Comparison of ENCODE assay signal across 19 mouse cellular contexts in genomic region chr16:22613186-22614073, GRCm38 (mm10). TPM values are rescaled to one million over a fixed set of nuclear protein-coding genes. Genes with fewer than 3 reads are reported as not detected.
A peak's percentile ranks its signal among the peaks of the same experiment; 100 is the strongest.
DNase-seq lines count a peak whose midpoint lies in the region; ATAC-seq and TF ChIP-seq lines count a peak whose summit lies in the region.
"Had no signal": no experiment of that assay in that cellular context is flagged by ENCODE, and none has a peak within 500 bp of the region (broad histone marks: within the 10 kb centered on the region; RNA-seq: fewer than 3 reads in every experiment).

No protein-coding gene starts in this region.

- no peaks in the 10 kb centered on the region for H3K36me3 ChIP-seq in embryonic facial prominence, embryonic 10.5 days (replicated peaks)
- no peaks in the 10 kb centered on the region; the same call in 1 of the 2 replicates for H3K36me3 ChIP-seq in intestine, postnatal 0 days (ENCODE audit: control insufficient read depth, insufficient read depth)
- no peaks in the 10 kb centered on the region for H3K36me3 ChIP-seq in midbrain, embryonic 11.5 days (ENCODE audit: control insufficient read depth, insufficient read depth, low read length)
- H3K36me3 ChIP-seq: hindbrain, embryonic 12.5 days; limb, embryonic 10.5 days; midbrain, embryonic 10.5 days; neural tube, embryonic 15.5 days had no signal

- WGBS in embryonic facial prominence, embryonic 10.5 days: 61% methylated on average over 9 of the region's 9 CpGs
- WGBS in intestine, postnatal 0 days: 26% methylated on average over 9 of the region's 9 CpGs
- 76% methylated on average over 9 of the region's 9 CpGs for WGBS in midbrain, embryonic 11.5 days

- no peak for TF ChIP-seq CTCF in intestine, postnatal 0 days (IDR thresholded peaks at IDR 0.05; ENCODE audit: low read depth)

- H3K27ac ChIP-seq in embryonic facial prominence, embryonic 10.5 days (replicated peaks): no peak overlapping the region
- H3K27ac ChIP-seq in intestine, postnatal 0 days (ENCODE audit: low read depth, low read length): no peak overlapping the region
- no peak overlapping the region for H3K27ac ChIP-seq in midbrain, embryonic 11.5 days (ENCODE audit: low read depth, low read length)
- H3K27ac ChIP-seq: gastrocnemius, adult 2 months; heart, adult 2 months; hindbrain, embryonic 12.5 days; left cerebral cortex, adult 2 months; limb, embryonic 10.5 days; midbrain, embryonic 10.5 days; neural tube, embryonic 15.5 days had no signal

- no peaks in the 10 kb centered on the region for H3K9me3 ChIP-seq in embryonic facial prominence, embryonic 10.5 days
- no peaks in the 10 kb centered on the region for H3K9me3 ChIP-seq in intestine, postnatal 0 days (ENCODE audit: control insufficient read depth)
- no peaks in the 10 kb centered on the region for H3K9me3 ChIP-seq in midbrain, embryonic 11.5 days (ENCODE audit: control insufficient read depth, low read length)
- H3K9me3 ChIP-seq: hindbrain, embryonic 12.5 days; limb, embryonic 10.5 days; midbrain, embryonic 10.5 days; neural tube, embryonic 15.5 days had no signal

- H3K4me2 ChIP-seq in intestine, postnatal 0 days (replicated peaks; ENCODE audit: low read depth): no peak overlapping the region
- no peak overlapping the region for H3K4me2 ChIP-seq in midbrain, embryonic 11.5 days
- H3K4me2 ChIP-seq: hindbrain, embryonic 12.5 days; liver, embryonic 11.5 days; neural tube, embryonic 15.5 days had no signal

- no peaks in the 10 kb centered on the region for H3K27me3 ChIP-seq in embryonic facial prominence, embryonic 10.5 days (replicated peaks; ENCODE audit: low read depth, poor library complexity, severe bottlenecking)
- no peaks in the 10 kb centered on the region for H3K27me3 ChIP-seq in intestine, postnatal 0 days (replicated peaks; ENCODE audit: control insufficient read depth, insufficient read depth, low read length)
- H3K27me3 ChIP-seq in midbrain, embryonic 11.5 days (ENCODE audit: control insufficient read depth, insufficient read depth, low read length): no peaks in the 10 kb centered on the region
- H3K27me3 ChIP-seq: neural tube, embryonic 15.5 days had no signal

- no peak for DNase-seq in frontal cortex, postnatal 10 days (ENCODE audit: low spot score in 2 of 2)
- peak; percentile 40 for DNase-seq in brain, adult 2 months (ENCODE audit: low read depth, low spot score)
- peak; percentile 15 for DNase-seq in embryonic facial prominence, embryonic 10.5 days (ENCODE audit: low spot score)
- no peak for DNase-seq in kidney, postnatal 10 days
- DNase-seq in midbrain, embryonic 11.5 days (ENCODE audit: low spot score, missing footprints): no peak
- DNase-seq: adrenal gland, postnatal 25 days; cerebellum, postnatal 10 days; gastrocnemius, adult 2 months; heart, adult 2 months; thymus, adult 2 months had no signal

- H3K4me1 ChIP-seq in embryonic facial prominence, embryonic 10.5 days: peaks cover 13% of the 10 kb centered on the region
- no peaks in the 10 kb centered on the region for H3K4me1 ChIP-seq in intestine, postnatal 0 days (replicated peaks; ENCODE audit: control insufficient read depth, insufficient read depth, low read length)
- no peaks in the 10 kb centered on the region for H3K4me1 ChIP-seq in midbrain, embryonic 11.5 days (ENCODE audit: control insufficient read depth, insufficient read depth, low read length)
- H3K4me1 ChIP-seq: hindbrain, embryonic 12.5 days; neural tube, embryonic 15.5 days had no signal

- peak; percentile 27; the same call in 1 of the 2 replicates for ATAC-seq in frontal cortex, adult (ENCODE audit: low TSS enrichment)
- peak; percentile 68 for ATAC-seq in intestine, postnatal 0 days
- no peak for ATAC-seq in midbrain, embryonic 11.5 days (ENCODE audit: low FRiP score)
- ATAC-seq: inflammation-experienced regulatory T-cells, adult 6 months had no signal

- H3K4me3 ChIP-seq in embryonic facial prominence, embryonic 10.5 days: no peak overlapping the region
- no peak overlapping the region for H3K4me3 ChIP-seq in intestine, postnatal 0 days (ENCODE audit: low read depth, low read length)
- no peak overlapping the region for H3K4me3 ChIP-seq in midbrain, embryonic 11.5 days (ENCODE audit: low read depth, low read length)
- H3K4me3 ChIP-seq: gastrocnemius, adult 2 months; heart, adult 2 months; hindbrain, embryonic 12.5 days; left cerebral cortex, adult 2 months; limb, embryonic 10.5 days; midbrain, embryonic 10.5 days; neural tube, embryonic 15.5 days had no signal

- H3K9ac ChIP-seq in intestine, postnatal 0 days (ENCODE audit: low read depth, low read length): no peak overlapping the region
- no peak overlapping the region for H3K9ac ChIP-seq in midbrain, embryonic 11.5 days (ENCODE audit: low read length)
- H3K9ac ChIP-seq: hindbrain, embryonic 12.5 days; neural tube, embryonic 15.5 days had no signal

RNA-seq across cellular contexts. Expression of gene Dgkg, which starts 43.6 kb away (rescaled TPM):
- polyA plus RNA-seq in embryonic facial prominence, embryonic 10.5 days (2016; fragmentation: Nextera tagmentation; extraction: Ambion mirVana): 0.20 and 0.22 TPM in 2 replicates
- 3.5 and 4.5 TPM in 2 replicates for polyA plus RNA-seq in intestine, postnatal 0 days (2015; fragmentation: Nextera tagmentation; extraction: Ambion mirVana)
- polyA plus RNA-seq in midbrain, embryonic 11.5 days (2014; fragmentation: Nextera tagmentation; extraction: Ambion mirVana): 0.15 and 0.28 TPM in 2 replicates

Comparison
In these comparisons a context has a peak if more than half of its experiments do, and no peak if none do; other contexts are left out.
1. DNase-seq: peak in brain, adult 2 months (single experiment) and embryonic facial prominence, embryonic 10.5 days (single experiment); none in frontal cortex, postnatal 10 days (0 of 2), kidney, postnatal 10 days (single experiment) and midbrain, embryonic 11.5 days (single experiment).